Mouse (Mus musculus) neural tube, embryonic 12.5 days (tissue): Measurements from ENCODE around the gene Hivep3. TPM values are rescaled to one million over a fixed set of nuclear protein-coding genes. Genes with fewer than 3 reads are reported as not detected.

Experiments used
- ATAC-seq: fragments of 200-750 bp; cut with Nextera tagmentation; 2 replicates; pipeline ENCODE4 v1.8.0; 2017; ENCODE audit warnings: low read depth, mild to moderate bottlenecking, moderate TSS enrichment, moderate library complexity; ENCODE audit not compliant: low FRiP score
- H3K27ac ChIP-seq: fragments of 300-500 bp; sonication (generic); 2 replicates; pipeline ENCODE4 v1.5.1; 2016
- H3K27me3 ChIP-seq: fragments of 300-500 bp; sonication (generic); replicated peaks from 2 replicates; pipeline ENCODE4 v1.6.1; 2016; ENCODE audit warnings: mild to moderate bottlenecking
- H3K36me3 ChIP-seq: fragments of 300-500 bp; sonication (generic); 2 replicates; pipeline ENCODE4 v1.6.1; 2016; ENCODE audit warnings: mild to moderate bottlenecking
- H3K4me1 ChIP-seq: fragments of 300-500 bp; sonication (generic); 2 replicates; pipeline ENCODE4 v1.6.1; 2016
- H3K4me2 ChIP-seq: fragments of 300-500 bp; sonication (generic); replicated peaks from 2 replicates; pipeline ENCODE4 v1.6.1; 2016; ENCODE audit warnings: mild to moderate bottlenecking
- H3K4me3 ChIP-seq: fragments of 300-500 bp; sonication (generic); 2 replicates; pipeline ENCODE4 v1.5.1; 2016
- H3K9ac ChIP-seq: fragments of 300-500 bp; sonication (generic); 2 replicates; pipeline ENCODE4 v1.6.1; 2016; ENCODE audit warnings: mild to moderate bottlenecking
- H3K9me3 ChIP-seq: fragments of 300-500 bp; sonication (generic); 2 replicates; pipeline ENCODE4 v1.6.1; 2016; ENCODE audit warnings: mild to moderate bottlenecking
- WGBS: fragments of 180-500 bp; shearing (Covaris S2); methylation state at CpG from one replicate; pipeline ENCODE4 v1.1.7; 2016; 5-methylcytosine and 5-hydroxymethylcytosine counted together
- polyA plus RNA-seq: library from polyadenylated mRNA; unstranded; fragments of >200 nt; fragmentation: Nextera tagmentation; extraction: Ambion mirVana; gene quantifications from 2 replicates; pipeline ENCODE4 v1.2.1, GENCODE M21; 2016

Gene Hivep3
- polyA plus RNA-seq = 10.4 and 11.9 TPM in 2 replicates

- under 1% methylated on average over 47 of the region's 47 CpGs for WGBS
- H3K9me3 ChIP-seq = no peaks in the 10 kb centered on the region
- H3K4me3 ChIP-seq = peak within 1 kb of the TSS; percentile 68
- H3K4me1 ChIP-seq = peaks cover 4% of the 10 kb centered on the region; the same call in 1 of the 2 replicates
- peak within 1 kb of the TSS; percentile 53; the same call in 1 of the 2 replicates for H3K27ac ChIP-seq
- H3K27me3 ChIP-seq = peaks cover 18% of the 10 kb centered on the region
- H3K4me2 ChIP-seq = peak within 1 kb of the TSS; percentile 95
- H3K36me3 ChIP-seq = no peaks in the 10 kb centered on the region
- ATAC-seq = peak; percentile 97
- peak within 1 kb of the TSS; percentile 61 for H3K9ac ChIP-seq
Observed at GRCm38 (mm10) chr4:119733184-119733880, at the start of gene Hivep3. Gene Hivep3, plus strand, starts transcription at chr4:119733784.

DNA sequence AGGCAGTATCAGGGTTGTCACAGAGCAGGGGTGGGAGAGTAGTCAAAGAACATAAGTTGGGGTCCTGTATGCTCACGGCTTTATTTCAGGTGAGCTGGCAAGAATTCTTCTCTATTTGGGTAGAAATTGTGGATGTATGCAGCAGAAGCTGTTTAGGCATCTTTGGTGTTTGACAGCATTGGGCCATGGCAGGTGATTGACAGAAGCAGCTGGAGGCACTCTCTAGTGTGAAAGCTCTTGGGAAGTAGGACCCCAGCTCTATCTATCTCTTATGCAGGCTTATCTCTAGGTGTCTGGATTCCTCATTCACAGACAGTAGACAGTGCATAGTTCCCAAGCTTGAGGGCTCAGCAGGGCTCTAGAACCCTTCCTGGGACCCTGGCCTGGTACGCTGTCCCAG, 47.8 kb upstream of the Hivep3 start:
- H3K27me3 ChIP-seq = no peaks in the 10 kb centered on the region
- H3K9me3 ChIP-seq = no peaks in the 10 kb centered on the region
- 90% methylated on average over 2 of the region's 2 CpGs for WGBS
- peaks cover 9% of the 10 kb centered on the region for H3K4me1 ChIP-seq
- H3K4me3 ChIP-seq = no peak overlapping the region
- no peak for ATAC-seq
- no peak overlapping the region for H3K9ac ChIP-seq
- no peak overlapping the region for H3K27ac ChIP-seq
- H3K4me2 ChIP-seq = no peak overlapping the region
- no peaks in the 10 kb centered on the region for H3K36me3 ChIP-seq

DNA sequence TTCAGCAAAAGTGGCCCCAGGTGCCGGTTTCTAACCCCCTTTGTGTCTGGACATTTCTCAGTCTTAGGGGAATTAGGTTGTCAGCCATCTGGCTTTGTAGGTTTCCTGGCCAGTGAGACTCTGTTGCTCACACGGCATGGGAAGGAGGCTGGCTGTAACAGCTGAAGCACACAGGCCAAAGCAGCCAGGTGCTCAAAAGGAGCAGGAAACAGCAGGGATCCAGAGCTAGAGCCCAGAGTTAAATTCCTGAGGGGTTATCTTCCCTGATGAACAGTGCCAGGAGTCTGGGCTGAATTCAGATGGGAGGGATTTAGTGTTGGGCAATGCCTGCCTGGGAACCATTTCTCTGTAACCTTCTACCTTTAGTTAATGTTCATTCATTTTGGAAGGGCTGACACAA, 35.2 kb upstream of the Hivep3 start:
- Histone ChIP-seq H3K27me3 (no peaks in the 10 kb centered on the region), H3K4me1 (no peaks in the 10 kb centered on the region), H3K4me2 (no peak overlapping the region), H3K4me3 (no peak overlapping the region), H3K9ac (no peak overlapping the region), H3K9me3 (no peaks in the 10 kb centered on the region; the same call in 1 of the 2 replicates), H3K36me3 (no peaks in the 10 kb centered on the region), H3K27ac (no peak overlapping the region)
- ATAC-seq = no peak
- WGBS = 57% methylated on average over 2 of the region's 2 CpGs

- H3K27ac ChIP-seq = no peak overlapping the region
- H3K4me3 ChIP-seq = no peak overlapping the region
- H3K27me3 ChIP-seq = no peaks in the 10 kb centered on the region
- WGBS = 88% methylated on average over 11 of the region's 11 CpGs
- no peak overlapping the region for H3K4me2 ChIP-seq
- no peak overlapping the region for H3K9ac ChIP-seq
- H3K36me3 ChIP-seq = no peaks in the 10 kb centered on the region
- no peaks in the 10 kb centered on the region for H3K4me1 ChIP-seq
- no peak for ATAC-seq
- no peaks in the 10 kb centered on the region; the same call in 1 of the 2 replicates for H3K9me3 ChIP-seq
Observed at GRCm38 (mm10) chr4:119701269-119701954, 32.2 kb upstream of the Hivep3 start.

- WGBS = 88% methylated on average over 8 of the region's 8 CpGs
- no peak for ATAC-seq
- H3K4me3 ChIP-seq = no peak overlapping the region
- no peaks in the 10 kb centered on the region for H3K27me3 ChIP-seq
- H3K36me3 ChIP-seq = no peaks in the 10 kb centered on the region
- H3K9ac ChIP-seq = no peak overlapping the region
- no peak overlapping the region for H3K4me2 ChIP-seq
- H3K4me1 ChIP-seq = 0 out of 2 replicates have a peak, but pooled peaks cover 3% of the 10 kb centered on the region
- no peak overlapping the region for H3K27ac ChIP-seq
- no peaks in the 10 kb centered on the region; the same call in 1 of the 2 replicates for H3K9me3 ChIP-seq
Observed at GRCm38 (mm10) chr4:119703965-119704364, 29.6 kb upstream of the Hivep3 start.

DNA sequence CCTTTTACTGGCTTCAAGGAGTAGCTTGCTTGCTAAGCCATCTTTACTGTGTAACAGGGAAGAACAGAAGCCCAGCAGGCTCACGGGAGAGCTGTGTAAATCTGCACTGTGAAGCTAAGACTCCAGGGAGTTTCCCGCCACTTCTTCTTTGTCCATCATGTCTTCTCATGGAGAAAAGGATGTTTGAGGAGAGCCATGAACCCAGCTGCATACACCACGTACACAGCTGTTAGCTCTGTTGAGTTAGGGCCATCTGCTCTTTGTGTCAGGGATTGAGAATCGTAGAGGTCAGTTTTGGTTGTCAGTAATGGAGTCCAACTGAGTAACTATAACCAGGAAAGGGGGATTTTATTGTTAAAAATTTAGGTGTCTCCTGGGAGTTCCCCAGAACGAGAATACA, 26.3 kb upstream of the Hivep3 start:
- H3K4me1 ChIP-seq = 0 out of 2 replicates have a peak, but pooled peaks cover 3% of the 10 kb centered on the region
- ATAC-seq = no peak
- H3K4me3 ChIP-seq = no peak overlapping the region
- no peaks in the 10 kb centered on the region for H3K9me3 ChIP-seq
- no peaks in the 10 kb centered on the region for H3K36me3 ChIP-seq
- H3K9ac ChIP-seq = no peak overlapping the region
- no peaks in the 10 kb centered on the region for H3K27me3 ChIP-seq
- 38% methylated on average over 5 of the region's 5 CpGs for WGBS
- no peak overlapping the region for H3K4me2 ChIP-seq
- H3K27ac ChIP-seq = no peak overlapping the region

- no peak overlapping the region for H3K4me2 ChIP-seq
- no peak for ATAC-seq
- 7% methylated on average over 3 of the region's 3 CpGs for WGBS
Observed at GRCm38 (mm10) chr4:119707751-119708150, 25.8 kb upstream of the Hivep3 start.

DNA sequence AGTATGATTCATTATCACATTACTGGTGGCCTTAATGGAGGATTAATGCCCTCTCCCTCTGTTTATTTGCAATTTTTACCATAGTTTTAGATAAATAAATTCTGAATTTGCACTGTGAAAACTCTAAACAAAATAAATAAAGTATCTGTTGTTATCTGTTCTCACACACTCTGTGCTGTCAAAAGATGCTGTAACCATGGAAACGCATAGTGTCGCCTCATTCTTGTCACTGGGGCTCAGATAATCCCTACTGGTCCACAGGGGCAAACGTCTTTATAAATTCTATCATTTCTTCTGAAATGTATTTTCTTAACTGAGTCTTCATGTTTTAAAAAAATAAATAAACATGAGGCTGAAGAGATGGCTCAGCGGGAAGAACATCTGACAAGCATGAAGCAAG, 23.4 kb upstream of the Hivep3 start:
- Histone ChIP-seq H3K36me3 (no peaks in the 10 kb centered on the region), H3K27me3 (no peaks in the 10 kb centered on the region), H3K9ac (no peak overlapping the region), H3K27ac (no peak overlapping the region), H3K4me3 (no peak overlapping the region), H3K9me3 (no peaks in the 10 kb centered on the region), H3K4me1 (0 out of 2 replicates have a peak, but pooled peaks cover 3% of the 10 kb centered on the region), H3K4me2 (no peak overlapping the region)
- no peak for ATAC-seq
- WGBS = 78% methylated on average over 4 of the region's 4 CpGs

More at GRCm38 (mm10) chr4:119707751-119708150, 25.8 kb upstream of the Hivep3 start:
- Histone ChIP-seq H3K4me3 (no peak overlapping the region), H3K4me1 (0 out of 2 replicates have a peak, but pooled peaks cover 3% of the 10 kb centered on the region), H3K27me3 (no peaks in the 10 kb centered on the region), H3K9me3 (no peaks in the 10 kb centered on the region), H3K27ac (no peak overlapping the region), H3K36me3 (no peaks in the 10 kb centered on the region), H3K9ac (no peak overlapping the region)

DNA sequence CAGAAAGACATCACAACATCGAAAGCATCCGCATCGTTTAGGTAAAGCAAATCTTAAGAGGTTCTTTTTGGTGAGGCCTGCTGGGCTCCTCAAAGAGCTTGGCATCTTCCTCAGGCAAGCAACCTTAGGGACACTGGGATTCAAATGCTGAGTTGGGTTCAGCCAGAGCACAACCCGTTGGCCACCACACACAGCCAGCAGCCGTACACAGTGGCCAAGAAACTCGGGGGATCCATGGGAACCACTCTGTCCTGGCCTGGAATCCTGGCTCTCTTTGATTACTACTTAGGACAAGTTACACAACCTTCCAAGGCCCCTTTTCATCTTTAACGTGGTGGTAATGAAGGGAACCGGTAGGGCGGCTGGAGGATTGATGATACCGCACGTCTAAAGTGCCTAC, 16.1 kb upstream of the Hivep3 start:
- Histone ChIP-seq H3K9ac (no peak overlapping the region), H3K36me3 (no peaks in the 10 kb centered on the region), H3K4me1 (no peaks in the 10 kb centered on the region), H3K4me2 (no peak overlapping the region), H3K9me3 (no peaks in the 10 kb centered on the region), H3K27me3 (no peaks in the 10 kb centered on the region), H3K4me3 (no peak overlapping the region), H3K27ac (no peak overlapping the region)
- no peak for ATAC-seq
- 68% methylated on average over 11 of the region's 11 CpGs for WGBS

DNA sequence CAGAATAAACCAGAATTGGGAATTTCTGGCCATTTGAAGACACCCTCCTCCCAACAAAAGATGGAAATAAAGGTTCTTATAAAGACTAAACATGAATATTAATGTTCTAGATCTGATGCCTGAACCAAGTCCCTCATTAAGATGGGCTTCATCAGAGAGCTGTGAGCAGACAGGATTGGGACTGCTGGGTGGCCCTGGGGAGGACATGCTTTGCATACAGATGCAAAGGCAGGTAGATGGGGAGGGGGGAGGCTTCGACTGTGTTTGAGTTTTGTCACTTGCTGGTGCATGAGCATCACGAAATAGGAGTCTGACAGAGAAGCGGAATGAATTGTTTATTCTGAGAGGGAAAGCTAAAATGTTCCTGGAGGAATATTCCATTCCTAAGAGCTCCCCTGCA, 12.1 kb upstream of the Hivep3 start:
- H3K9ac ChIP-seq = no peak overlapping the region
- ATAC-seq = no peak
- no peaks in the 10 kb centered on the region for H3K36me3 ChIP-seq
- H3K4me1 ChIP-seq = no peaks in the 10 kb centered on the region
- no peak overlapping the region for H3K4me3 ChIP-seq
- no peaks in the 10 kb centered on the region for H3K9me3 ChIP-seq
- no peak overlapping the region for H3K4me2 ChIP-seq
- no peak overlapping the region for H3K27ac ChIP-seq
- H3K27me3 ChIP-seq = no peaks in the 10 kb centered on the region
- WGBS = 85% methylated on average over 3 of the region's 3 CpGs

DNA sequence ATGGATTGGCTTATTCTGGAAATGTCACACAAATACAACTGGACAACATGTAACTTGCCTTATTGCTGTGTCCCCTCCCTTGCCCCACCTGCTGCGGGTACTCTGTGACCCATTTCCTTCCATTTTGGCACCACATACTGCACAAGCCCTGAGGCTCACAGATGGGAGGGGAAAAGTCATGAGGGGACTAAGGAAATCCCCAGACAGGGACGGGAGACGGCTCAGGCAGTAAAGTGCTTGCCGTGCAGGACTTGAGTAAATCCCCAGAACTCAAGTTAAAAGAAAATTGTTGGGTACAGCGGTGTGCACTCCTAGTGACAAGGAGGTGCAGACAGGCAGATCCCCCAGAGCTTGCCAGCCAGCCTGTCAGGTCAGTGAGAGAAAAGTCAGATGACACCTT, 7.5 kb upstream of the Hivep3 start:
- no peak overlapping the region for H3K27ac ChIP-seq
- no peaks in the 10 kb centered on the region for H3K9me3 ChIP-seq
- H3K4me3 ChIP-seq = no peak overlapping the region
- WGBS = 71% methylated on average over 5 of the region's 5 CpGs
- no peak overlapping the region for H3K4me2 ChIP-seq
- H3K4me1 ChIP-seq = no peaks in the 10 kb centered on the region
- no peaks in the 10 kb centered on the region for H3K36me3 ChIP-seq
- no peak for ATAC-seq
- H3K27me3 ChIP-seq = no peaks in the 10 kb centered on the region
- no peak overlapping the region for H3K9ac ChIP-seq

DNA sequence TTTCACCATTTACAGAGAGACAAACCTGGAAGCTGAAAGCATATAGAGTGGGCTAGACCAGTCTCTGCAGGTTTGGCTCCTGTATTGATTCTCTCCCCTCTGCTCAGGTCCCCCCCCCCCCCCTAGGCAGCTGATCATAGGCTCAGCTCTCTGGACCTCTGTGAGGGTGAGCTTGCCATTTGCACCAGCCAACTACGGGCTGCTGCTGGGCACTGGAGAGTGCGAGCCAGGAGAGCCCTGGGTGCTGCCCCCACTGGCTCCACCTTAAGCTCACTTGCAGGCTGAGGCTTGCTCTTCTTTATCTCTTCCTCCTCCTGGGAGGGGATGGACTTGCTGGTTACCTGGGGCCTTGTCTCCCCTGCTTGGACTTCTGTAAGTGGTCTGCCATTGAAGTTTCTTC, 5.7 kb upstream of the Hivep3 start:
- no peak for ATAC-seq
- H3K27ac ChIP-seq = no peak overlapping the region
- H3K4me1 ChIP-seq = no peaks in the 10 kb centered on the region
- no peaks in the 10 kb centered on the region for H3K27me3 ChIP-seq
- WGBS = 85% methylated on average over 2 of the region's 2 CpGs
- no peak overlapping the region for H3K4me3 ChIP-seq
- no peak overlapping the region for H3K9ac ChIP-seq
- no peaks in the 10 kb centered on the region for H3K9me3 ChIP-seq
- H3K36me3 ChIP-seq = no peaks in the 10 kb centered on the region
- no peak overlapping the region for H3K4me2 ChIP-seq
